Mouse (Mus musculus) MEL (cell line): ENCODE results near the gene Cysrt1. TPM values are rescaled to one million over a fixed set of nuclear protein-coding genes. Genes with fewer than 3 reads are reported as not detected.
A peak's percentile ranks its signal among the peaks of the same experiment; 100 is the strongest.

ENCODE experiments used
- DNase-seq: peaks from one replicate; pipeline ENCODE4 v3.0.0; 2011; ENCODE audit warnings: low read depth, low spot score
- H3K27ac ChIP-seq: 2 replicates; pipeline ENCODE4 v1.5.1; 2012; ENCODE audit warnings: low read depth, mild to moderate bottlenecking, control low read depth, low read length, moderate library complexity; ENCODE audit not compliant: control insufficient read depth
- H3K27me3 ChIP-seq, 2 experiments: fragments of 150-350 bp in 1 of 2; sonication (generic) in 1 of 2; 2 replicates each; pipeline ENCODE4 v1.6.1; 2012; ENCODE audit warnings: low read length in 2 of 2, mild to moderate bottlenecking in 2 of 2, improper control_type of control experiment in 1 of 2, moderate library complexity in 1 of 2; ENCODE audit not compliant: insufficient read depth in 2 of 2, control insufficient read depth in 1 of 2
- H3K36me3 ChIP-seq, 2 experiments: 2 replicates each; pipeline ENCODE4 v1.6.1; 2012 to 2014; ENCODE audit warnings: low read length in 2 of 2, improper control_type of control experiment in 1 of 2, inconsistent platforms in 1 of 2, mild to moderate bottlenecking in 1 of 2; ENCODE audit not compliant: insufficient read depth in 2 of 2, control insufficient read depth in 1 of 2
- H3K4me1 ChIP-seq, 2 experiments: fragments of 150-350 bp in 1 of 2; sonication (generic) in 1 of 2; 2 replicates each; pipeline ENCODE4 v1.6.1; 2012; ENCODE audit warnings: low read length in 2 of 2, improper control_type of control experiment in 1 of 2, mild to moderate bottlenecking in 1 of 2; ENCODE audit not compliant: insufficient read depth in 2 of 2, control insufficient read depth in 1 of 2
- H3K4me3 ChIP-seq, 2 experiments: fragments of 150-350 bp in 1 of 2; sonication (generic) in 1 of 2; 2 replicates each; pipeline ENCODE4 v1.5.1; 2012; ENCODE audit warnings: low read depth in 2 of 2, low read length in 2 of 2, mild to moderate bottlenecking in 2 of 2, moderate library complexity in 2 of 2, control low read depth in 1 of 2, improper control_type of control experiment in 1 of 2; ENCODE audit not compliant: control insufficient read depth in 1 of 2, insufficient read depth in 1 of 2
- H3K79me2 ChIP-seq: 2 replicates; pipeline ENCODE4 v1.6.1; 2012; ENCODE audit warnings: mild to moderate bottlenecking, low read length, moderate library complexity; ENCODE audit not compliant: control insufficient read depth, poor library complexity, insufficient read depth
- H3K9ac ChIP-seq: 2 replicates; pipeline ENCODE4 v1.6.1; 2012; ENCODE audit warnings: low read depth, mild to moderate bottlenecking, control low read depth, low read length, moderate library complexity; ENCODE audit not compliant: control insufficient read depth, poor library complexity, severe bottlenecking
- H3K9me3 ChIP-seq: fragments of 150-350 bp; sonication (generic); replicated peaks from 2 replicates; pipeline ENCODE4 v1.6.1; 2012; ENCODE audit warnings: mild to moderate bottlenecking, low read length, improper control_type of control experiment, moderate library complexity; ENCODE audit not compliant: insufficient read depth
- CHD1 ChIP-seq: IDR thresholded peaks from 2 replicates; pipeline ENCODE4 v1.6.1; 2012; ENCODE audit warnings: low read depth, mild to moderate bottlenecking, inconsistent platforms, low read length, improper control_type of control experiment
- CTCF ChIP-seq, 3 experiments: IDR thresholded peaks in 2 of 3; conservative IDR thresholded peaks in 1 of 3; 2 replicates each; pipeline ENCODE4 v1.5.1; 2011 to 2012; ENCODE audit warnings: low read length in 3 of 3, low read depth in 2 of 3, mild to moderate bottlenecking in 2 of 3, improper control_type of control experiment in 1 of 3, inconsistent platforms in 1 of 3, mixed read lengths in 1 of 3, moderate library complexity in 1 of 3; ENCODE audit not compliant: control insufficient read depth in 1 of 3, insufficient read depth in 1 of 3, poor library complexity in 1 of 3, severe bottlenecking in 1 of 3
- ELF1 ChIP-seq: IDR thresholded peaks from 2 replicates; pipeline ENCODE4 v1.6.1; 2014; ENCODE audit warnings: low read depth, mild to moderate bottlenecking, inconsistent platforms, low read length, improper control_type of control experiment, moderate library complexity
- EP300 ChIP-seq, 2 experiments: IDR thresholded peaks; 2 replicates each; pipeline ENCODE4 v1.6.1; 2011; ENCODE audit warnings: improper control_type of control experiment in 2 of 2, low read length in 2 of 2, low read depth in 1 of 2, mild to moderate bottlenecking in 1 of 2
- ETS1 ChIP-seq: IDR thresholded peaks from 2 replicates; pipeline ENCODE4 v1.6.1; 2012; ENCODE audit warnings: low read depth, mild to moderate bottlenecking, inconsistent platforms, low read length, improper control_type of control experiment, moderate library complexity
- GABPA ChIP-seq: IDR thresholded peaks from 2 replicates; pipeline ENCODE4 v1.6.1; 2012; ENCODE audit warnings: low read depth, mild to moderate bottlenecking, inconsistent platforms, low read length, improper control_type of control experiment, moderate library complexity
- GATA1 ChIP-seq: IDR thresholded peaks from 2 replicates; pipeline ENCODE4 v1.6.1; 2011; ENCODE audit warnings: low read depth, low read length, improper control_type of control experiment
- HCFC1 ChIP-seq: IDR thresholded peaks from 2 replicates; pipeline ENCODE4 v1.6.1; 2012; ENCODE audit warnings: low read depth, mild to moderate bottlenecking, inconsistent platforms, low read length, improper control_type of control experiment, moderate library complexity
- JUND ChIP-seq: IDR thresholded peaks from 2 replicates; pipeline ENCODE4 v1.6.1; 2011; ENCODE audit warnings: low read depth, mild to moderate bottlenecking, improper control_type of control experiment, low read length
- KAT2A ChIP-seq: conservative IDR thresholded peaks from 2 replicates; pipeline ENCODE4 v1.6.1; 2012; ENCODE audit warnings: low read depth, low read length, improper control_type of control experiment, inconsistent platforms
- MAFK ChIP-seq: IDR thresholded peaks from 2 replicates; pipeline ENCODE4 v1.6.1; 2011; ENCODE audit warnings: low read depth, mild to moderate bottlenecking, low read length, improper control_type of control experiment, borderline replicate concordance
- MAX ChIP-seq: IDR thresholded peaks from 2 replicates; pipeline ENCODE4 v1.6.1; 2011; ENCODE audit warnings: low read length, improper control_type of control experiment
- MAZ ChIP-seq: IDR thresholded peaks from 2 replicates; pipeline ENCODE4 v1.6.1; 2012; ENCODE audit warnings: low read depth, mild to moderate bottlenecking, inconsistent platforms, low read length, improper control_type of control experiment
- MEF2A ChIP-seq: IDR thresholded peaks from 2 replicates; pipeline ENCODE4 v1.6.1; 2014; ENCODE audit warnings: low read depth, mild to moderate bottlenecking, inconsistent platforms, low read length, improper control_type of control experiment; ENCODE audit not compliant: poor library complexity, insufficient replicate concordance, severe bottlenecking; ENCODE audit errors: extremely low read depth
- MXI1 ChIP-seq: IDR thresholded peaks from 2 replicates; pipeline ENCODE4 v1.6.1; 2011; ENCODE audit warnings: mild to moderate bottlenecking, low read depth, low read length, improper control_type of control experiment
- MYB ChIP-seq: IDR thresholded peaks from 2 replicates; pipeline ENCODE4 v1.6.1; 2011; ENCODE audit warnings: mild to moderate bottlenecking, low read depth, low read length, improper control_type of control experiment
- MYC ChIP-seq: IDR thresholded peaks from 2 replicates; pipeline ENCODE4 v1.6.1; 2011; ENCODE audit warnings: low read depth, mild to moderate bottlenecking, low read length, improper control_type of control experiment, moderate library complexity
- NELFE ChIP-seq: IDR thresholded peaks from 2 replicates; pipeline ENCODE4 v1.6.1; 2011; ENCODE audit warnings: low read depth, low read length, improper control_type of control experiment
- NRF1 ChIP-seq: IDR thresholded peaks from 2 replicates; pipeline ENCODE4 v1.6.1; 2014; ENCODE audit warnings: low read depth, mild to moderate bottlenecking, inconsistent platforms, low read length, improper control_type of control experiment, moderate library complexity; ENCODE audit not compliant: poor library complexity, insufficient read depth, severe bottlenecking
- POLR2A ChIP-seq, 2 experiments: IDR thresholded peaks; 2 replicates each; pipeline ENCODE4 v1.6.1; 2011 to 2012; ENCODE audit warnings: low read length in 2 of 2, mild to moderate bottlenecking in 2 of 2, control low read depth in 1 of 2, improper control_type of control experiment in 1 of 2, low read depth in 1 of 2, moderate library complexity in 1 of 2; ENCODE audit not compliant: control insufficient read depth in 1 of 2, insufficient read depth in 1 of 2, poor library complexity in 1 of 2
- POLR2AphosphoS5 ChIP-seq: IDR thresholded peaks from 2 replicates; pipeline ENCODE4 v1.6.1; 2012; ENCODE audit warnings: low read depth, borderline replicate concordance, mild to moderate bottlenecking, inconsistent platforms, low read length, moderate library complexity, mixed read lengths
- RCOR1 ChIP-seq: IDR thresholded peaks from 2 replicates; pipeline ENCODE4 v1.6.1; 2012; ENCODE audit warnings: low read depth, mild to moderate bottlenecking, inconsistent platforms, low read length, improper control_type of control experiment
- SIN3A ChIP-seq: IDR thresholded peaks from 2 replicates; pipeline ENCODE4 v1.6.1; 2012; ENCODE audit warnings: low read length, improper control_type of control experiment, inconsistent platforms
- SMC3 ChIP-seq: IDR thresholded peaks from 2 replicates; pipeline ENCODE4 v1.6.1; 2011; ENCODE audit warnings: low read depth, low read length, improper control_type of control experiment
- TAL1 ChIP-seq: IDR thresholded peaks from 2 replicates; pipeline ENCODE4 v1.6.1; 2012; ENCODE audit warnings: mild to moderate bottlenecking, inconsistent platforms, low read length, moderate library complexity, mixed read lengths
- TBP ChIP-seq: IDR thresholded peaks from 2 replicates; pipeline ENCODE4 v1.8.0; 2011; ENCODE audit warnings: low read depth, low read length, improper control_type of control experiment
- TCF12 ChIP-seq: IDR thresholded peaks from 2 replicates; pipeline ENCODE4 v1.6.1; 2014; ENCODE audit warnings: low read depth, mild to moderate bottlenecking, inconsistent platforms, low read length, improper control_type of control experiment, moderate library complexity
- USF1 ChIP-seq: IDR thresholded peaks from 2 replicates; pipeline ENCODE4 v1.6.1; 2014; ENCODE audit warnings: low read depth, mild to moderate bottlenecking, inconsistent platforms, low read length, improper control_type of control experiment, moderate library complexity
- ZKSCAN1 ChIP-seq: IDR thresholded peaks from 2 replicates; pipeline ENCODE4 v1.6.1; 2012; ENCODE audit warnings: low read depth, mild to moderate bottlenecking, inconsistent platforms, low read length, improper control_type of control experiment, moderate library complexity
- ZNF384 ChIP-seq: IDR thresholded peaks from 2 replicates; pipeline ENCODE4 v1.6.1; 2012; ENCODE audit warnings: low read depth, mild to moderate bottlenecking, inconsistent platforms, low read length, improper control_type of control experiment
- polyA plus RNA-seq, 2 experiments: library from polyadenylated mRNA; stranded (reverse) in 1 of 2; unstranded in 1 of 2; fragments of >175 nt in 1 of 2; fragments of >200 nt in 1 of 2; gene quantifications; 2 replicates each; pipeline versions ENCODE4 v1.2.1 to v1.2.4; 2012; ENCODE audit warnings: low replicate concordance in 2 of 2, low read depth in 1 of 2; ENCODE audit not compliant: insufficient read length in 2 of 2, insufficient read depth in 1 of 2, missing spikeins in 1 of 2
- total RNA-seq: library from RNA; depleted of rRNA; stranded (reverse); fragments of 300-350 nt; gene quantifications from 2 replicates; pipeline ENCODE4 v1.2.3, GENCODE M21; 2012

Cysrt1 gene
- total and polyA plus RNA-seq, 3 experiments, result 0.15 to 0.19 TPM; not detected in 1

- Histone ChIP-seq H3K9ac (no peak within 1 kb of the TSS), H3K4me1 (peaks cover 6 to 29% of the 10 kb centered on the region in 2 experiments), H3K9me3 (no peaks in the 10 kb centered on the region), H3K79me2 (no peaks in the 10 kb centered on the region), H3K36me3 (peaks cover 0 to 6% of the 10 kb centered on the region in 2 experiments; a peak in 2 of 4 replicates), H3K4me3 (0 out of 4 replicates have a peak within 1 kb of the TSS, but pooled peaks of 1 of the 2 experiments have one; percentile 19), H3K27ac (no peak within 1 kb of the TSS), H3K27me3 (no peaks in the 10 kb centered on the region)
- no peak for DNase-seq
- TF ChIP-seq CHD1 (no peak), ZNF384 (no peak), NRF1 (no peak), NELFE (no peak), EP300 (IDR thresholded peaks at IDR 0.05; ENCODE audit: low read depth in 1 of 2, low read length in 2 of 2) (no peak), SIN3A (no peak), GABPA (no peak), POLR2A (IDR thresholded peaks at IDR 0.05; ENCODE audit: control insufficient read depth in 1 of 2, insufficient read depth in 1 of 2, low read depth in 1 of 2, low read length in 2 of 2, poor library complexity in 1 of 2) (no peak), CTCF (IDR thresholded peaks at IDR 0.05 in 2 of 3, conservative IDR thresholded peaks at IDR 0.05 in 1 of 3; ENCODE audit: control insufficient read depth in 1 of 3, insufficient read depth in 1 of 3, low read depth in 2 of 3, low read length in 3 of 3, poor library complexity in 1 of 3, severe bottlenecking in 1 of 3) (no peak), KAT2A (no peak), RCOR1 (no peak), HCFC1 (no peak), MAX (no peak), MYB (no peak), JUND (no peak), GATA1 (no peak), ELF1 (no peak)
Measured at GRCm38 (mm10) chr2:25234050-25234449, 8.2 kb downstream of the Cysrt1 start, which contains the start of gene Slc34a3. Slc34a3 (minus strand) TSS chr2:25234364.

GRCm38 (mm10) chr2:25233421-25233820, 8.8 kb downstream of the Cysrt1 start:
- Histone ChIP-seq H3K79me2 (no peaks in the 10 kb centered on the region; the same call in 1 of the 2 replicates), H3K27me3 (no peaks in the 10 kb centered on the region), H3K4me1 (peaks cover 9 to 31% of the 10 kb centered on the region in 2 experiments), H3K9ac (no peak overlapping the region), H3K9me3 (no peaks in the 10 kb centered on the region), H3K36me3 (peaks cover 0 to 8% of the 10 kb centered on the region in 2 experiments; a peak in 2 of 4 replicates), H3K4me3 (0 out of 4 replicates have a peak overlapping the region, but pooled peaks of 1 of the 2 experiments have one; percentile 19), H3K27ac (no peak overlapping the region)
- peak; percentile 80 for DNase-seq
- TF ChIP-seq RCOR1, result 0 out of 2 replicates have a peak, but pooled peaks have one; percentile 27
- no peak for TF ChIP-seq KAT2A
- peak; percentile 50 to 71 for TF ChIP-seq EP300 (IDR thresholded peaks at IDR 0.05; ENCODE audit: low read depth in 1 of 2, low read length in 2 of 2)
- no peak for TF ChIP-seq POLR2AphosphoS5
- TF ChIP-seq MAFK, result no peak
- TF ChIP-seq CTCF (IDR thresholded peaks at IDR 0.05 in 2 of 3, conservative IDR thresholded peaks at IDR 0.05 in 1 of 3; ENCODE audit: control insufficient read depth in 1 of 3, insufficient read depth in 1 of 3, low read depth in 2 of 3, low read length in 3 of 3, poor library complexity in 1 of 3, severe bottlenecking in 1 of 3), result no peak
- no peak; the same call in 1 of the 2 replicates for TF ChIP-seq MAZ
- TF ChIP-seq USF1, result no peak
- peak; percentile 75 for TF ChIP-seq TCF12
- no peak for TF ChIP-seq TBP
- TF ChIP-seq MEF2A, result no peak
- TF ChIP-seq TAL1, result peak; percentile 79
- no peak for TF ChIP-seq SMC3
- TF ChIP-seq MYC, result no peak
- no peak for TF ChIP-seq GABPA
- TF ChIP-seq MXI1, result no peak
- TF ChIP-seq CHD1, result no peak
- TF ChIP-seq MYB, result no peak
- no peak for TF ChIP-seq GATA1
- TF ChIP-seq ETS1, result peak; percentile 75
- TF ChIP-seq JUND, result no peak
- no peak for TF ChIP-seq ZKSCAN1
